Mouse (Mus musculus) limb, embryonic 14.5 days (tissue): ENCODE measurements at regions not wholly inside any gene's neighbourhood (a gene's known extent, or its start where the extent isn't known, plus 50 kb on each side); places are given as distances from the start of the nearest gene placed in this dataset.

ENCODE experiments used
- ATAC-seq: fragments of 200-750 bp; cut with Nextera tagmentation; 2 replicates; pipeline ENCODE4 v1.8.0; 2017; ENCODE audit warnings: low read depth, moderate number of reproducible peaks, moderate TSS enrichment; ENCODE audit not compliant: low FRiP score
- DNase-seq: peaks from one replicate; pipeline ENCODE4 v3.0.0-alpha.2; 2015; ENCODE audit warnings: low spot score
- H3K27ac ChIP-seq: fragments of 300-500 bp; sonication (generic); replicated peaks from 2 replicates; pipeline ENCODE4 v1.5.1; 2014; ENCODE audit warnings: low read depth, mild to moderate bottlenecking, low read length, moderate library complexity, mixed read lengths
- H3K27me3 ChIP-seq: fragments of 300-500 bp; sonication (generic); 2 replicates; pipeline ENCODE4 v1.6.1; 2014; ENCODE audit warnings: low read length, mixed read lengths; ENCODE audit not compliant: control insufficient read depth, insufficient read depth
- H3K36me3 ChIP-seq: fragments of 300-500 bp; sonication (generic); 2 replicates; pipeline ENCODE4 v1.6.1; 2014; ENCODE audit warnings: mild to moderate bottlenecking, low read length, moderate library complexity, mixed read lengths; ENCODE audit not compliant: control insufficient read depth, insufficient read depth
- H3K4me1 ChIP-seq: fragments of 300-500 bp; sonication (generic); 2 replicates; pipeline ENCODE4 v1.6.1; 2014; ENCODE audit warnings: antibody characterized with exemption, low read length, mixed read lengths; ENCODE audit not compliant: control insufficient read depth, insufficient read depth
- H3K4me2 ChIP-seq: fragments of 300-500 bp; sonication (generic); replicated peaks from 2 replicates; pipeline ENCODE4 v1.6.1; 2014; ENCODE audit warnings: low read depth, mild to moderate bottlenecking, low read length, moderate library complexity; ENCODE audit not compliant: severe bottlenecking
- H3K4me3 ChIP-seq: fragments of 300-500 bp; sonication (generic); replicated peaks from 2 replicates; pipeline ENCODE4 v1.5.1; 2014; ENCODE audit warnings: low read length
- H3K9ac ChIP-seq: fragments of 300-500 bp; sonication (generic); 2 replicates; pipeline ENCODE4 v1.6.1; 2014; ENCODE audit warnings: mild to moderate bottlenecking, low read depth, low read length, moderate library complexity; ENCODE audit not compliant: severe bottlenecking
- H3K9me3 ChIP-seq: fragments of 300-500 bp; sonication (generic); 2 replicates; pipeline ENCODE4 v1.6.1; 2016; ENCODE audit warnings: low read length; ENCODE audit not compliant: control insufficient read depth
- POLR2A ChIP-seq: fragments of 200-500 bp; IDR thresholded peaks from 2 replicates; pipeline ENCODE4 v1.8.0; 2012; ENCODE audit warnings: inconsistent platforms, mild to moderate bottlenecking, moderate library complexity, borderline replicate concordance; ENCODE audit not compliant: insufficient read depth, insufficient read length; ENCODE audit errors: extremely low read depth
- WGBS: fragments of 180-500 bp; shearing (Covaris S2); extraction: QIAGEN DNeasy Blood & Tissue Kit; methylation state at CpG from one replicate; pipeline ENCODE4 v1.1.7; 2014; 5-methylcytosine and 5-hydroxymethylcytosine counted together

DNA sequence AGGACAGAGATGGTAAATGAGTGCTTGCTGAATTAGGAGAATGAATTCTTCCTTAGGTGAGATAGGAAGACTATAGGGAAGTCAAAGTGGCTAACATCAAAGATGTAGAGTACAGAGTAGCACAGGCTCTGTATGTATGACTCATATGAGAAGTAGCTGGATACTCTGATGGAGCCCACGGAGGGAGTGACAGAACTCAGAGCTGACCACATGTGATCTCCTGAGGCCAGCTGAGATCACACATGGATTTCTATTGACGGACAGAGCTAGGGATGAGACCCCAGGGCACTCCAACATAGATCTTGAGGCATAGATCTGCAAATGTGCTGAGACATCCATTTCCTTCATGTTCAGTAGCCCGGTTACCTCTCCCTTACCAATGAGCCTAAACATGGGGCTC is 66.0 kb downstream of the Cops8 start:
- DNase-seq (no peak), ATAC-seq (no peak)
- H3K27ac ChIP-seq, result no peak overlapping the region
- H3K9ac ChIP-seq, result no peak overlapping the region
- no peak for TF ChIP-seq POLR2A
- H3K36me3 ChIP-seq, result no peaks in the 10 kb centered on the region
- 92% methylated on average over 3 of the region's 3 CpGs for WGBS
- no peak overlapping the region for H3K4me2 ChIP-seq
- H3K9me3 ChIP-seq, result no peaks in the 10 kb centered on the region
- peaks cover 8% of the 10 kb centered on the region for H3K4me1 ChIP-seq
- H3K4me3 ChIP-seq, result no peak overlapping the region
- H3K27me3 ChIP-seq, result no peaks in the 10 kb centered on the region

DNA sequence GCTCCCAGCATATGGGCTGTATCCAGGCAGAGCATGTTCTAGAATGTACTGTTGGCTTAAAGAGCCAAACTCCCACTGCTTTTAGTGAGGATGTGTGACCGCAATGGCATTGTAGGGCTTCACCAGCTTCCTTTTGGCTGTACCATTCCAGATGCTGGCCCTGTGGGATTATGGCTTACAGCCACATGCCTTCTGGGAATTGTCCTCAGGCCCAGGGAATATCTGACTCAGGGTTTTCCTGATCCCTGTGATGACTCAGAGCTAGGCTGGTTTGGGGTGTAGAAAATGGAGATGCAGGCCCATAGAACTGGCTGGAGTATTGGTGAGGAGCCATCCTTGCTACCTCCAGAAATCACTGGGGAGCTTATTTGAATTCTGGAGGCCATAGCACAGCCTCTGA is 66.5 kb downstream of the Cops8 start:
- TF ChIP-seq POLR2A, result no peak
- no peaks in the 10 kb centered on the region for H3K36me3 ChIP-seq
- no peak overlapping the region for H3K9ac ChIP-seq
- H3K4me1 ChIP-seq, result peaks cover 9% of the 10 kb centered on the region
- H3K9me3 ChIP-seq, result no peaks in the 10 kb centered on the region
- WGBS, result 96% methylated on average over 1 of the region's 1 CpGs
- H3K4me2 ChIP-seq, result no peak overlapping the region
- no peak overlapping the region for H3K4me3 ChIP-seq
- no peak overlapping the region for H3K27ac ChIP-seq
- ATAC-seq (no peak), DNase-seq (no peak)
- H3K27me3 ChIP-seq, result no peaks in the 10 kb centered on the region

DNA sequence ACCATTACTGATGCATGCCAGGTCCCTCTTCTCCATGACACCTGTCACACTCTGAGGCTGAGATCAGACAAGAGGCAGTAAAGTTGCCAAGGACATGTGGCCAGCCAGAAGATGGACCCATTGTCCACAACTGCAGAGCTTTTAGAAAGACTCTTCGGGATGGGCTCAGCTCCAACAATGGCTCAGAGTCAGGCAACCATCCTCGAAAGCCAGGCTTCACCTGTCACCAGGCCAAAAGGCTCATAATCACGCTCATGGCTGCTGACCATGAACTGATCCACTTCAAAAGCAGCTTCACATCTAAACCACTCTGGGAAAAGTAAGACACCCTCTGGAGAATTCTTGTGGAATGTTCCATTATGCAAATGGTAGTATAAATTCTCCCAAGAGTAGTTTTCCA is 67.6 kb downstream of the Cops8 start:
- DNase-seq, result no peak
- TF ChIP-seq POLR2A, result no peak
- peaks cover 9% of the 10 kb centered on the region for H3K4me1 ChIP-seq
- 83% methylated on average over 3 of the region's 3 CpGs for WGBS
- no peak overlapping the region for H3K4me2 ChIP-seq
- no peak for ATAC-seq
- no peaks in the 10 kb centered on the region for H3K36me3 ChIP-seq
- H3K4me3 ChIP-seq, result no peak overlapping the region
- no peak overlapping the region for H3K27ac ChIP-seq
- H3K27me3 ChIP-seq, result no peaks in the 10 kb centered on the region
- no peaks in the 10 kb centered on the region for H3K9me3 ChIP-seq
- H3K9ac ChIP-seq, result no peak overlapping the region

DNA sequence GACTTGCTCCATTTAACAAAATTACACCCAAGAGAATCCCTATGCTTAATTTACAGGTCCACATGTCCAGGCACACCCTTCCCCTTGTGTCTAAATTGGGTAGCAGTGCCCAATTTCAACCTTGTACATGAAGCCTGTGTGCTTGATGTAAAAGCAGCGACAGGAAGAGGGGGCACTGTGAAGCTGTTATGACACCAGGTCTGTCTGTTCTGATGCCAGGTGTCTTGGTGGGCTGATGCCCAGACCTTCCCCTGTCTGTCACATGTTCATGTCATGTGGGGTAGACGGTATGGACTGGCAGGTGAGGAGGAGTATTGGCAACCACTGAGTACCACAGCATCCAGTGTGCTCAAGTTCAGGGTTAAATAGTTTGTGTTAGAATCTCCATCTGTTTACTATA is 71.0 kb downstream of the Cops8 start:
- ATAC-seq, result no peak
- peaks cover 19% of the 10 kb centered on the region for H3K4me1 ChIP-seq
- no peak overlapping the region for H3K4me3 ChIP-seq
- H3K9ac ChIP-seq, result no peak overlapping the region
- H3K4me2 ChIP-seq, result no peak overlapping the region
- no peaks in the 10 kb centered on the region for H3K36me3 ChIP-seq
- H3K27me3 ChIP-seq, result no peaks in the 10 kb centered on the region
- H3K27ac ChIP-seq, result no peak overlapping the region
- TF ChIP-seq POLR2A, result no peak
- WGBS, result 59% methylated on average over 2 of the region's 2 CpGs
- DNase-seq, result no peak
- no peaks in the 10 kb centered on the region for H3K9me3 ChIP-seq

DNA sequence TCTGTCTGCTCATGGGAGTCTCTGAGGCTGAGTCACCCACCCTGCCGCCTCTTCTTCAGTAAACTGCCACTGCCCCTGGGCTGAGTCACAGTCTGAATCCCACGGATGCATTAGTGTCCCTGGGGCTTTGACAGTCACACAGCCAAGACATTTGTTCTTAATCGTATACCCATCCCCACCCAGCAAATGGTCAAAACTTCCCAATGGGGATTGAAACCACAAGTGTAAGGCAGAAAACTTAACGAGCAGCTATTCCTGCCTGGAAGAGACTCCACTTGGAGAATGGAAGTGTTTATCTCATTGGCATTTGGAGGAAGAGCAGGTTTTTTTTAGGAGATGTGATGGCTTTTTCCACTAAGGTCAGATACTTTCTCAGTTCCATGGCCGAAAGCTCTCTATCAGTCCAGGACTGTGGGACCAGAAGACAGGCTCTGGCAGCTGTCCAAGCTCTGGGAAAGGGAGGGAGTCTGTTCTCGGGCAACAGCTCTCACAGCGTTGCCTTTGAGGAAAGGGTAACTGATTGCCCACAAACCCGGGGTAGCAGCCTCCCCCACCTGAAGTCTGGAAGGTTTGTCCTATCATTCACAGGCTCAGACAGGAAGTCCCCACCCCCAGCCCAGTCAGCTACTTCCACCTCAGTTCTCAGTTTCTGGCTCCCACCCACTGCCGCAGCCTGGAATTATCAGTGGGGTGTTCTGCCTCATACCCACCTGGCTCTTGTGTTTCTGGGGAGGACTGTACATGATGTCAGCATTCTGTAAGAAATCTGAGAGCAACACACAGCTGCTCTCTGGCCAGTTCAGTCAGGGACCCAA is 73.6 kb downstream of the Cops8 start:
- Histone ChIP-seq H3K4me3 (no peak overlapping the region), H3K9me3 (no peaks in the 10 kb centered on the region), H3K9ac (no peak overlapping the region), H3K36me3 (no peaks in the 10 kb centered on the region), H3K27me3 (no peaks in the 10 kb centered on the region), H3K4me1 (peaks cover 19% of the 10 kb centered on the region), H3K4me2 (no peak overlapping the region), H3K27ac (0 out of 2 replicates have a peak overlapping the region, but pooled peaks have one; percentile 3)
- no peak for TF ChIP-seq POLR2A
- 28% methylated on average over 9 of the region's 9 CpGs for WGBS
- ATAC-seq (peak; percentile 53; the same call in 1 of the 2 replicates), DNase-seq (peak; percentile 33)
